ENCODE assay signal across 7 mouse cellular contexts in the genomic region with DNA sequence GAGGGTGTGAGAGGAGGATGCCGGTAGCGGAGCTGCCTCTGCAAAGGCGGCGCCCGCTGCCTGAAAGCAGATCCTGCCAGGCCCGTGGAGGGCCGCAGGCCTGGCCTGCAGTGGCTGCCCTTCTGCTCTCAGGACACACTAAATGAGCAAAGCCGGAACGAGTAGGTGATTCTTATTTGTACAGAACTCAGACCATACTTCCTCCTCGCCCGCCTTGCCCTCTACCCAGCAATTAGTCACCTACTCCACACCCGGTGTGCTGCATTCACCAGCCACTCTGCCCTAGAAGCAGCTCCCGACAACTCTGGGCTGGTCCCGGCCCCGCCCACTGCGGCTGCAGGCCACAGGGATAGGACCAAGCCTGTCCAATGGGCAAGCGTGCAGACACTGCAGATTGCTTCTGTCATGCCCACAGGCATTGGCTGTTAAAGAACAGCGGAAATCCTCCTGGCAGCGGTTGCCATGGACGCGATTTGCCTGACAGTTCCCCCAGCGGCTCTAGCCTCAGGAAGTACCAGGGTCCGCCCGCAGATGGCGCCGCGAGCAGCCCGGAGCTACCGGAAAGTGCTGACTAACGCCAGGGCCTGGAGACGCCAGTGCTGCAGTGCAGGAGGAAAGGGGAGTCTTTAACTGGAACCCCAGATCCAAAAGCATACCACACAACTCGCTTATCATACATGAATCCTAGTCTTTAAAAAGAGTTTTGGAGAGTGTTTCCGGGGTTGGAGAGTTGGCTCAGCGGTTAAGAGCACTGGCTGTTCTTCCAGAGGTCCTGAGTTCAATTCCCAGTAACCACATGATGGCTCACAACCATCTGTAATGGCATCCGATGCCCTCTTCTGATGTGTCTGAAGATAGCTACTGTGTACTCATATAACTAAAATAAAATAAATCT. TPM values are rescaled to one million over a fixed set of nuclear protein-coding genes. Genes with fewer than 3 reads are reported as not detected.
DNase-seq lines count a peak whose midpoint lies in the region; ATAC-seq lines count a peak whose summit lies in the region.

No protein-coding gene starts in this region.

- H3K27me3 ChIP-seq in embryonic facial prominence, embryonic 11.5 days (ENCODE audit: control insufficient read depth, insufficient read depth, low read length) = no peaks in the 10 kb centered on the region
- H3K27me3 ChIP-seq in limb, embryonic 10.5 days (ENCODE audit: low read depth, poor library complexity, severe bottlenecking) = no peaks in the 10 kb centered on the region
- no peaks in the 10 kb centered on the region for H3K27me3 ChIP-seq in midbrain, embryonic 13.5 days

- peak; percentile 99 for ATAC-seq in embryonic facial prominence, embryonic 11.5 days (replicated peaks; ENCODE audit: insufficient number of reproducible peaks, low FRiP score, low TSS enrichment, low read depth)
- ATAC-seq in granulocyte monocyte progenitor cell, adult 5-6 weeks (replicated peaks; ENCODE audit: poor library complexity, severe bottlenecking) = peak; percentile 95
- peak; percentile 100 for ATAC-seq in midbrain, embryonic 13.5 days

- H3K36me3 ChIP-seq in embryonic facial prominence, embryonic 11.5 days (replicated peaks; ENCODE audit: control insufficient read depth, insufficient read depth, low read depth, low read length) = no peaks in the 10 kb centered on the region; the same call in 1 of the 2 replicates
- H3K36me3 ChIP-seq in limb, embryonic 10.5 days = peaks cover 8% of the 10 kb centered on the region
- H3K36me3 ChIP-seq in midbrain, embryonic 13.5 days = peaks cover 21% of the 10 kb centered on the region

- no peak overlapping the region for H3K27ac ChIP-seq in embryonic facial prominence, embryonic 11.5 days (replicated peaks; ENCODE audit: low read depth, low read length)
- peak overlapping the region; percentile 72 for H3K27ac ChIP-seq in limb, embryonic 10.5 days
- H3K27ac ChIP-seq in midbrain, embryonic 13.5 days = peak overlapping the region; percentile 83

- H3K9me3 ChIP-seq in embryonic facial prominence, embryonic 11.5 days (replicated peaks; ENCODE audit: control insufficient read depth, low read length) = no peaks in the 10 kb centered on the region
- H3K9me3 ChIP-seq in limb, embryonic 10.5 days (replicated peaks) = no peaks in the 10 kb centered on the region
- H3K9me3 ChIP-seq in midbrain, embryonic 13.5 days = no peaks in the 10 kb centered on the region

- peak overlapping the region; percentile 42 for H3K4me3 ChIP-seq in embryonic facial prominence, embryonic 11.5 days (ENCODE audit: low read depth, low read length)
- peak overlapping the region; percentile 51 for H3K4me3 ChIP-seq in limb, embryonic 10.5 days
- H3K4me3 ChIP-seq in midbrain, embryonic 13.5 days (replicated peaks) = peak overlapping the region; percentile 44

- no peaks in the 10 kb centered on the region for H3K4me1 ChIP-seq in embryonic facial prominence, embryonic 11.5 days (ENCODE audit: control insufficient read depth, insufficient read depth, low read length)
- H3K4me1 ChIP-seq in limb, embryonic 10.5 days = peaks cover 12% of the 10 kb centered on the region
- peaks cover 22% of the 10 kb centered on the region for H3K4me1 ChIP-seq in midbrain, embryonic 13.5 days (replicated peaks)

- DNase-seq in adrenal gland, postnatal 14 days = peak; percentile 99
- peak; percentile 99 for DNase-seq in embryonic facial prominence, embryonic 11.5 days (ENCODE audit: low spot score)
- DNase-seq in kidney, adult 11 months = peak; percentile 100
- peak; percentile 99 for DNase-seq in limb, embryonic 10.5 days (ENCODE audit: low spot score)
- DNase-seq in spleen, adult 12 weeks (ENCODE audit: low spot score) = peak; percentile 100

- 5% methylated on average over 35 of the region's 35 CpGs for WGBS in embryonic facial prominence, embryonic 11.5 days
- 6% methylated on average over 35 of the region's 35 CpGs for WGBS in limb, embryonic 10.5 days
- 4% methylated on average over 35 of the region's 35 CpGs for WGBS in midbrain, embryonic 13.5 days

- H3K9ac ChIP-seq in embryonic facial prominence, embryonic 11.5 days (replicated peaks; ENCODE audit: low read length) = peak overlapping the region; percentile 59
- peak overlapping the region; percentile 70 for H3K9ac ChIP-seq in midbrain, embryonic 13.5 days (replicated peaks)

- H3K4me2 ChIP-seq in embryonic facial prominence, embryonic 11.5 days (ENCODE audit: low read depth, low read length) = peak overlapping the region; percentile 68
- H3K4me2 ChIP-seq in midbrain, embryonic 13.5 days (replicated peaks) = peak overlapping the region; percentile 71

RNA-seq across cellular contexts. Expression of gene Rab35, which starts 21.2 kb away (rescaled TPM):
- 55.3 and 59.5 TPM in 2 replicates for total RNA-seq in adrenal gland, postnatal 14 days (2021)
- polyA plus RNA-seq in embryonic facial prominence, embryonic 11.5 days (2014; fragmentation: Nextera tagmentation; extraction: Ambion mirVana) = 17.6 and 21.1 TPM in 2 replicates
- 30.5 and 41.8 TPM in 2 replicates for total RNA-seq in granulocyte monocyte progenitor cell, adult 5-6 weeks (2014; fragmentation: Nextera tagmentation)
- total RNA-seq in granulocyte monocyte progenitor cell, adult 5-6 weeks (2017) = 22.7 and 23.9 TPM in 2 replicates
- polyA plus RNA-seq in limb, embryonic 10.5 days (2016; fragmentation: Nextera tagmentation; extraction: Ambion mirVana) = 14.9 and 15.4 TPM in 2 replicates
- polyA plus RNA-seq in midbrain, embryonic 13.5 days (2015; fragmentation: Nextera tagmentation; extraction: Ambion mirVana) = 13.1 and 16.8 TPM in 2 replicates
